Mouse (Mus musculus): ENCODE measurements at regions not wholly inside any gene's neighbourhood (a gene's known extent, or its start where the extent isn't known, plus 50 kb on each side); places are given as distances from the start of the nearest gene placed in this dataset.

DNA sequence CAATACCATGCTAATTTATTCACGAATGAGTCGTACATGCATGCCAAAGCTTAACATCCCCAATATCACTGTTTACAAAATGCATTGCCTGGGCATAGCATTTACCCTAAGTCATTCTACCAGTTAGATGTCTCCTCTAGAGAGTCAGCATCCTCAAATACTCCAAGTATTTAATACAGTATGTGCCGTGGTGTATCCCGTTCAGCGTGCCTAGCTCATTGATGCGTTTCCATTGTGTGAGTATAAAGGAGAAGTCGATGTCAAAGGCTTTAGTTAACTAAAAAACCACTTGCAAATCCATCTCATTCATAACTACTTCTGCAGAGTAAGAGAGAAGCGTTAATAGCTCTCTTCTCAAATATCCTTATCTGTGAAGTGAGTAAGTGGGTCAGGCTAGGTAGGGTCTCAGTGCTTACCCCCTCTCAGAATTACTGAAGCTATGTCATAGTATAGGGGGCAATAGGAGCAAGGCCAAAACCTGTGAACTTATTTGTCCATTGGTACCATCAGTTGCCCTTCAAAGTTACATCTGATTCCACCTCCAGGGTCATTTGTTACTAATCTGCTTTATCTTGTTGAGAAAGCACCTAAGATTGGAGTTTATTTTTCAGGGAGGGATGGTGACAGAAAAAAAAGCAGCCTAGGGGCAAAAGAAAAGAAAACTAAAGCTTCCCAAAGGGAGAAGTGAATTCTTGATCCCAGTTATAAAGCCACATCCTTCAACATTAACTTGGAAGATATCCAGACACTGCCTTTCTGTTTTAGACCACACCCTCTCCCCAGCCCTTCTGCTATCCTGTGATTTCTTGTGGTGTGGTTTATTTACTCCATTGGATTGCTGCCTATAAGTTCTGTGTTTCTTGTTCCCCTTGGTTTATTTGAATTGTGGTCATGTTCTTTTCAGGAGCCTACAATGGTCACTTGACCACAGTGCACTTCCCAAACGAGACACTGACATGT, 427.2 kb upstream of the Ubash3b start:
- DNase-seq: no peak

DNA sequence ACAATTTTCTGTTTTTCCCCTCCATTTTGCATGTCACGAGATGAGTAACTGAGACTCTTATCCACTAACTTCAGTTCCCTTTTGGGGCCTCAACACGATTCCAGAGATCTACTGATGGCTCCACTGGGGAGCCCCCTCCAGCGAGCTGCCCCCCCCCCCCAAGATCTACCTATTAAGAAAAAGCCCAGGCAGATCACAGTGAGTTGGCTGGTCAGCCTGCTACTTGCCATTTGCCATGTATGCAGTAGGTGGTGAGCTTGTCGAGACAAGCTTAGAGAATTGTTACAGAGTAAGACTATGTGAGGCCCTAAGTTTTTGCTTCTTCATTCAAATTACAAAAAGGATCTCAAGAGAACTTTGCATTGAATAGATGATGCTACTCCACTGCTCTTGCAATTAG, 426.3 kb upstream of the Ubash3b start:
- DNase-seq: no peak

DNA sequence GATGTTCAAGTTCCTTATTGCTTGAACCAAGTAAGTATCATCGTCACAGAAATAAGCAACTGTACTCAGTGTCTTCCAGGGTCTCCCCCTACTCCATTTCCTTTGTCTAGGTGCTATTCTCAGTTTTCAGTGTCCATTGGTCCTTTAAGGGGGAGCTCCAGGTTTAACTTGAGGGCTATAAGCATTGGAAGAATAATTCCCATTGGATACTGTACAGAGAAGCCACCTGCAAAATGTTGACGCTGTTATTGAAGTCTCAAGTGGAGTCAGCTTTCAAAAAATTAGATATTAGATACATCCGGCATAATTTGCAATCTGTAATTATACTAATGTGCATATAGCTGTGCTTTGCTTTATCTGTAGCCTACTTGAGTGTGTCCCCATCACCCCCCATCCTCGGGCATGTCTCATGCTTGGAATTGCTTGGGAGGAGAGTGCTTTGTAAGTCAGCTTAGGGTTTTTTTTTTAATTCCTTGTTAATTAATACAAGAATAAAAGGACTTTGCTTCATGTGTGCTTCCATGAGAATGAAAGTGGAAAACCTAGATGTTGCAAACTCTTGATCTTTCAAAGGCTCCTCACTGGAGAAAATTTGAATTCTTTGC, 425.6 kb upstream of the Ubash3b start:
- no peak for DNase-seq

DNA sequence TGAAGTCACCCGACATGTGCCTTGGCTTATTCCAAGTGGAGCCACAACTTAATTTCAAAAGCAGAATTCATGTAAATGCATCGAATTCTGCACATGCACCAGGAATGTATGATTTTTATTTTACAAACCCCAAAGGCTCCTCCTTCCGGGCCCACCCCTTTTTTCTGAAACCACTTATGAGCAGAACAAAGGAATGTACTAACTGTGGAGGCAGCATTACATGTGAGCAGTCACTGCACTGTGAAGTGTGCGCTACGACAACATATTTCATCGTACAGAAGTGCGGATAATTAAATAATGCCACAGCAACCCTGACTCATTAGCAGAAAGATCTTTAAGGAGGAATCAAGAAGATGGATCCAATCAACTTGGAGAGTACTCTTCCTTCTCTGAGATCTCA, 424.8 kb upstream of the Ubash3b start:
- no peak for DNase-seq

DNA sequence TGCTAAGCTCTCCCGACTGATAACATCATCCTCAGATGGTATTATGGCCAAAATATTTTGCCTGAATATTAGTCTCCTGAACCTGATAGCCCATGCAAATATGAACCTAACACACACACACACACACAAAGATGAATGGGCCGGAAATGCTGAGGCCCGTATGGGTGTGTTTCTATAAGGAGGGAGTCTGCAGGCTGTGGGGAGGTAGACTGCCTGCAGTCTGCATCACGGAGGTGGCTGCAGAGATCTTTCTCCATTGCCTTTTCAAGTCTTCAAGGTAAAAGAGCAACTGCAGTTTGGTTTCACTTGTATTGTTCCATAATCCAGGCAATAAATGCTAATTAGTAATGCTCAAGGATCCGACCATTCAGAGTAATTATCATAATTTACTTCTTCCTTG, 424.3 kb upstream of the Ubash3b start:
- no peak for DNase-seq

DNA sequence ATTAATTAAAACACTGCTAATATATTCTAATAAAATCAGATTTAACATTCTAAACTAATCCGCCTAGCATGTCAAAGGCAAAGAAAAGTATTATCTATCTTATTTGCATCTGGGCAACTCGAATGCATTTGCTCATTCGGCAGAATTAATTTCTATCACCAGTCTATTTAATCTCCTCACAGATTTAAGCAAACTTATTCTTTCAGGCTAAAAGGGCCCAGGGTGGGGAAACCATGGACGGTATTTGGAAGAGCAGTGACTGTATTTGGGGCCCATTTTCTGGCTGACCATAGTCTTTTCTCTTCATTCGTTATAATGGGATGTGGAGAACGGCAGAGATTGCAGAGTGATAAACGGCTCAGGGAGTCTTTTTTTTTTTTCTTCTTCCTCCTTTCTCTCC, 423.5 kb upstream of the Ubash3b start:
- no peak for DNase-seq

DNA sequence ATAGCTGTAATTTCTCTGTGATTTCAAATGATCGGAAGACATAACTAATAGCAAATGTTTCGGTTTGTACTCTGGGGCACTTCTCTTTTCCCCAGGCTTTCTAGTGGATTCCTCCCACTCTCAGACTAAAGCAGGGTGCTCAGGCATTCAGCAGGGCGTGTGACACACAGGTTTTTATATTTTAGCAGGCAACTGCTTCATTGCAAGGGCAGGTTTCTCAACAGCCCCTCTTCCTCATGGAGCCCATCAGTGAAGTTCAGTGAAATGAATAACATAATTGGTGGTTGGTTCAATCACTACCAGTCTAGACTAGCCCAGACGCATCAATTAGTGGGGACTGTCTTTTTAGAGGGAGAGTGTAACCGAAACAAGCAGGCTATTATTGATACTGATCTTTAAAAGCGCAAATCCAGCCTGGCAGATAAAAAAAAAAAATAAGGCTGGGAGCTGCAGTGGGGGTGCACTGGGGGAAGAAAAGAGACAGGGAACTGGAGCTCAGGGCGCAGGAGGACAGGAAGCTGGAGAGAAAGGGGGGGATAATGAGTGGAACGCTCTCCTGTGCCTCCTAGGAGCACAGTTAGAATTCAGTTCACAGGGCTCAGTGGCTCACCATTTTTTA, 422.3 kb upstream of the Ubash3b start:
- no peak for DNase-seq

DNA sequence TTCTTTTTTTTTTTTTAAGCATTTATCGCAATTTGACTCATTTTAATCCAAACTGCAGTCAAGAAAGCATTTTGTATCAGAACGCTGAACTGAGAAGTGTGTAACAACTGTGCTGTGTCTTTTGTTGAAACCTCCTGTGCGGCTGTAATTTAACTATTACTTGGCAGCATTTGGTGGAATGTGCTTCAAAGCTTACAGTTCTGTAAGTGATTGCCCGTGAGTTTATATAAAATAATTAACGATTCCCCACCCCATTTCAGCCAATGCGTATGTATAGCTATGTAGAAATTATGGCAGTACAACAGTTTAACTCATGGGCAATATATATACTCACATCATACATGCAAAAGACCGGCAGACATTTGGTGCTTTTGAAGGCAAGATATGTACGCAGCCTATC, 421.8 kb upstream of the Ubash3b start:
- DNase-seq: no peak

DNA sequence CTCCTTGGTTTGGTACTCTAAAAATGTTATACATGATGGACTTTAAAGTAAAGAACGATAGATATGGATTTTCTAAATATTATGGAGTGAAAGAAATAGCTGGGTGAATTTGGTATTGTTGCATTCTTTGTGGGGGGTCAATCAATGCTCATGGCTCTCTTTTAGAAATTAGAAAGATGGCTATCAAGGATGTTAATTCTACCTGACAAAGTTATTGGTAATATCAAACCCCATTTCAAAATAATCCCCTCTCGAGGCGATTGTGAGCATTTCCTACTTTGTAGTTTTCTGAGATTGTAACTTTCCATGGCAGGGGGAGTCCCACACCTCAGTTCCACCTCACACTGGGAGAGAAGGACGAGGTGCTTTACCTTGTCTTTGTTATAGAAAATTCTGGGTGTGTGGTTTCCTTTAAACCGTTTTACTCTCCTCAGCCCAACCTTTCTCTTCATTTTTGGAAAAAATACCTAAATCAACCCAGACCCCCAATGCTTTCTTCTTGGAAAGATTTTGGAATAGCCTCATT, 421.3 kb upstream of the Ubash3b start:
- no peak for DNase-seq

DNA sequence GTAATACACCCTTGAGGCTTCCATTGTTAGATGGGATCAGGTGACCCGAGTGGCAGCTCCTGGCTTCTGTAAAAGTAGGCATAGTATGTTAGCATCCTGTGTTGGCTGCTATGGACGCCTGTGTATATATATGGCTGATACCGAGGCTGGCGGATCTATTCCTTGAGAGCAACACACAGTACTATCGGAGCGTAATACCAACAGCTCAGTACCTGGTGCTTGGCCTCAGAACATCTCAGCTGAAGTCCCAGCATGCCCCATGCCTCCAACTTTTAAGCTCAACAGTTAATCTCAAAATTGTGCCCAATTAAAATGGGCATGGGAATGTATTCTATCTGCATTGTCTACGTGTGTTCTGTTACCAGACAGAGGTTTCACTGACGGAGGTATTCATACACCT, 420.7 kb upstream of the Ubash3b start:
- no peak for DNase-seq

DNA sequence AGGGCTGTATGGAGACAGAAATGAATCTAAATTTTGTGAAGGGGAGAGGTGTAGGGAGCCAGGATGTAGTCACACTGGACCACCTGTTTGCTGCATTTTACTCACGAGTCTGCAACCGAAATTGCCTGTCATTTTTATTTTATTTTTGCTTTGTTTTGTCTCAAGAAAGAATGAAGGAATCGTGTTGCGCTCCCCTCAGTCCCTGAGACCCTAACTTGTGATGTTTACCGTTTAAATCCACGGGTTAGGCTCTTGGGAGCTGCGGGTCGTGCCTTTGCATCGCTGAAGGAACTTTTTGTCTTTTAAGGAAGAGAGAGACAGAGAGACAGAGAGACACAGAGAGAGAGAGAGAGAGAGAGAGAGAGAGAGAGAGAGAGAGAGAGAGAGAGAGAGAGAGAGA, 420.2 kb upstream of the Ubash3b start:
- no peak for DNase-seq

DNA sequence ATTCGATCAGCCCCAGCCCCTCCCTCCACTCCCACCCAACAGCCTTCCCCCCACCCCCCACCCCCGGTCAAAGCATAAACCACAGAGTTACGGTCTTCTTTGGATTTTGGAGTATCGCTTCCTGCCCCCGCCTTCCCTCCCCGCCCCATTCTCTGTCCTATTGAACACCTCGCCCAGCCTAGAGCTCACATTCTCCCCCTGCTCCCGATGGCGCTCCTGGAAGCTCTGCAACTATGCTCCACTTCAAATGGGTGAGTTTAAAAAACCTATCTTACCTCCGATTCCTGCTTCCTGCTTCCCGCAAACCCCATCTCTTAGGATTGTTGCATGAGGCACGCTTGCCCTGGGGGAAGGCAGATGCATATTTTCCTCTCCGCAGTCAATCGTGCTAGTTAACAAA, 419.7 kb upstream of the Ubash3b start:
- DNase-seq: peak; percentile 46

DNA sequence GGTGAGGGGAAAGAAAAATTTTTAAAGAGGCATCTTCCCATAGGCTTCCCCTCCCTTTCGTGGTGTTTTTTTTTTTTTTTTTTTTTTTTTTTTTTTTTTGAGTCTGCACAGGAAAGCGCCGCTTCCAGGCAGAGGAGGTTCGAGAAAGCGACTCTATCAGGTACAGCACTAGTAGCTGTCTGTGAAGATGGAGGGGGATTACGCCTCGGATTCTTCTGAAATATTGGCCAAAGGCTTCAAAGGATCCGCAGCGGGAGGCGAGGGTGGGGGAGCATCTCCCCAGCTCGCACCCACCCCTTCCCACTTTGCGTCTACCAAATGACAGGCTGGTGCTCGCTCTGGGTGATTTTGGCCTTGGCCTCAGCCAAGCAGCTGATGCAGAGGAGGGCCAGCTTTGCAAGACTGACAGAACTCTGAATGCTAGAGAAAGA, 419.1 kb upstream of the Ubash3b start:
- peak; percentile 64 for DNase-seq

DNA sequence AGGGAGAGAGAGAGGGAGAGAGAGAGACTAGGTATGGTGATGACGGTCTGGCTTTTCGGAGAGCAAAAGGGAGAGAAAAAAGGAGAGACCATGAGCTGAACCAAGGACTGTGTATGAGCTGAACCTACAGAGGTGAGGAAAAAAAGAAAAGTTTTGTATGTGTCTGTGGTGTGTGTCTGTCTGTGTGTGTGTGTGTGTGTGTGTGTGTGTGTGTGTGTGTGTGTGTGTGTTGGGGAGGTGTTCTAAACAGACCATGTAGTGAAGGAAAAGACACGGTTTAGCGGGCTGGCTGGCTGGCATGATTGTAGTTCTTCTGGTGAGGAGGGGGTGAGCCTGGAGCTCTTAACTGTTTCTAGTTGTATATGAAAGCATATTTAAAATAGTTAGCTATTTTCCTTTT, 418.6 kb upstream of the Ubash3b start:
- DNase-seq: peak; percentile 25

DNA sequence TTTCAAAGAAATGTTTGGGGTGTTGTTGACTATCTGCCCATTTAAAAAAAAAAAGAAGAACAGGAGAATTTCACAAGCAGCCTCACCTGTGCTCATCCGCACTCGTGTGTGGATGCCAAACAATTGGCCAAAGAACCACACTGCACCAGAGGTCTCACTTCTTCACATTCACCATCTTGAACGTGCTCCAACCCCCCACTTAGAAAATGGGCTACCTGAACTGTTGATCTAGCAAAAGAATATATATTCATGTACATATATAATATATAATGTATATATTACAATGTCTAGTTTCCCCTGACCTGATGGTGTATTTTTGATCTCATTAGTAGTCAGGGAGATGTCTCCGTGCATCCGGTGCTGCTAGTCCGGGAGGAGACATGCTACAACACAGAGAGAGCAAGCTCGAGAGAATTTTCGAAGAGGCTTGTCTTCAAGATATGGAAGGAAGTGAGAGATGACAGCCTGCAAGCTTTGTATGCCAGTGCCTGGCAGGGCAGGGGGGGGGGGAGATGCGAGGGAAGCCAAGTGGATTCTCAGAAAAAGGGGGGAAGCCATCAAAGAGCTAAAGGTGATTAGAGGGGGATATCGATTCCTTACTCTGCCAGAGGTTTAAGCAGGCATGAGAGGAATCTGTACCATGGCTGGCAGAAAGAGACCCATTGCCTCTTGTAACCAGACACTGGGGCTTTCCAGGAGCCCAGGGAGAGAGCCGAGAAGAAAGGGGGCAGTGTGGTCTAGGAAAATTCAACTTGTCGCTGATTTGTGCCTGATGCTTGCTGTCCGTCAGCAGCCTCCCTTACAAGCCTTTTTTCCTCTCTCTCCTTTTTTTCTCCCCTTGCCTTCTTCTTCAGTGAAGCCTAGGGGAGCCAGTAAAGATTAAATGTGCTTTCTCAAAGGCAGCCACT, 417.9 kb upstream of the Ubash3b start:
- DNase-seq: peak; percentile 75

DNA sequence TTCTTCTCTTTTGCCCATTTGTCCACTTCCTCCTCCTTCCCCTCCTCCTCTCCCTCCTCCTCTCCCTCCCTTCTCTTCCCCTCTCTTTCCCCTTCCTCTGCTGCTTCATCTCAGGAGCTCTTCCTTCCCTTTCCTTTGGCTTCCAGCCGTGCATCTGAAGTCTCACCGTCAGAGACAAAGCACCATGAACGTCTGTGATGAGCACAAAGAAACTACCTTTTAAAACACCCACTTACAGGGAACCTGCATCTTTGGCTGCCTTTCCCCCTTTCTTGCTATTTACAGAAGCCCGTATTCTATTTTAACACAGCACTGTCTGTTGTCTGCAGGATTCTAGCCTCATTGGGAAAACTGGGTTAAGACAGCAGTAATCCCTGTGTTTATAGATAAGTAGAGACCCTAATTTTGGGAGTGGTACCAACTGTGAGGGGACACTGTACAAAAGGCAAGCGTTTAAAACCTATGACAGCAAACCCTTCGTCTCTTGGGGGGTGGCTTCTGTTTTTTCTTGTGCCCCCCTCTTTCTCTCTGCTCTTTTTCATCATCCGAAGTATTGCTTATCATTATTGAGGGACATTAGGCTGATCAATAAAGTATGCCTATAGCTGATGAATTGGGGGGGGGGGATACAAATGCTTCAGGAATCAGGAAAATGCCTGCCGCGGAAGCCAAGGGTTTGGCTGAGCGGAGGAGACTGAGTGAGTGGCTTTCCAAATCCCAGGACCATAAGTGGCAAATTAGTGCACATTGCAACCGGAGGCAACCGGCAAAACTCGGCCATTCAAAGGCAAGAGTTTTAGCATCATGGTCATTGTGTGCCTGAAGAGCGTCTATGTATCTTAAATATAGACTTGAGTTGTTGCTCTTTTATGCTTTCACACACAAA, 417.0 kb upstream of the Ubash3b start:
- no peak for DNase-seq

DNA sequence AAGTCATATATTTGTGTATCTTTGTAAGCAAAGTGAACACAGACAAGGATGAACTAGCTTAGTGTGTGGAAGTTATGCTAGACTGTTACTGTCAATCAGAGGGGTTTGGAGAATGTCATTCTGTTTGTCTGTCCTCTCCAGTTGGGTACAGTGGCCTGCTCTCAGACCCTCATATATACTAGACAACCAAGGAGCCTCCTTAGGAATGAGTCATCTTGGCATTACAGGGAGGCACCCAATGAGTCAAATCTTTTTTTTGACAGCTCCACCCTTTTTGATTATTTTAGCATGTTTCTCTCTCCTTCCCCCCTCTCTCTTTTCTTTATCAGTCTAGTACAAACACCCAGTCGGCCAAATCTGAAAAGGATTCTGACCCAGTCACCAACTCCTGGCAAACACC, 416.3 kb upstream of the Ubash3b start:
- DNase-seq: no peak

DNA sequence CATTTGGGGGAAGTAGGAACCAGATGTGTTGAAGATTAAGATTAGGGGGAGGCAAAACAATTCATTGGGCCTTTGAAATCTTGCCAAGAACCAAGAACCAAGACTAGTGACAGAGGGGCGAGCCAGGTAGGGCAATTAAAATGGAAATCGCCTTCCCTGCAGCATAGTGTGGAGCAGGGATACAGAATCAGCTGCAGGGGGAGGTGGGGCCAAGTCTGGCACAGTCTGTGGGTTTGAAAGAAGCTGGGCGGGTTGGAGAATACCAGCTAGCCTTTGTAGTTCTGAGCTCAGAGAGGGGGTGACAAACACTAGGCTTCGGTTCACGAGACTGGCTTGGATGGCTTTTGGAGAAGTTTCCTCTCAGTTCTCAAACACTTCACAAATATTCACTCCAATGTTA, 414.3 kb upstream of the Ubash3b start:
- no peak for DNase-seq

DNA sequence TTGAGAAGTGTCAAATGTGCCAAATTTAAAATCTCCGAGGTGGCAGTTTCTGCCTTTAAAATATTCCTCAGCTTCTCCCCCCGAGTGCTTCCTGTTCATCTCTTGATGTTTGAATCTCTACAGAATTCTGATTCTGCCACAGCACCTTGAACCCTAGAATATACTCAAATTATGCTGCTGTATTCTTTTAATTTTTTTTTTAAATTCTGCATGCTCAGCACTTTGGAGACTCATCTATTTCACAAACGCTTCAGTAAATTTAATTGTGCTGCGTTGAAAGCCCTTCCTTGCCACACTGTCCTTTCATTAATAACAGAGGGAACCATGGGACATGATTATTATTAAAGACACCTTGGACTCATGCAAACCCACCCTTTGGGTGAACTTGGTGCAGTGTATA, 408.8 kb upstream of the Ubash3b start:
- no peak for DNase-seq

DNA sequence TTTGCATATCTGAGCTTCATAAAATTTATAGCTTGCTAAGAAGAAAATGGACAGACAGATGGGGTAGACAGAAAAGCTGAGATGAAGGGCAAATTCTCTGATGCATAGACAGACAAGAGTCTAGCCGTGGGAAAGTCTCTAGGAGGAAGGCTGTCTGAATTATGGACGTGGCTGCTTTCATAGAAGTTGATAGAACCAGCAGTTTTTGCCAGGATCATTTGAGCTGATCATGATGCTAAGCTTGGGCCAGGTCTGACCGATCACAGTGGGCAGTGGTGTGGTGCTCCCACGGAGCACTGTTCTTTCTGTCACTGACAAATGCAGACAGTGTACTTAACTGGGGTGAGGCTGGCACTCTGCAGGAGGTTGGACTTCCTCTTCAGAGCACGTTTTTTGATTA, 405.0 kb upstream of the Ubash3b start:
- no peak for DNase-seq

DNA sequence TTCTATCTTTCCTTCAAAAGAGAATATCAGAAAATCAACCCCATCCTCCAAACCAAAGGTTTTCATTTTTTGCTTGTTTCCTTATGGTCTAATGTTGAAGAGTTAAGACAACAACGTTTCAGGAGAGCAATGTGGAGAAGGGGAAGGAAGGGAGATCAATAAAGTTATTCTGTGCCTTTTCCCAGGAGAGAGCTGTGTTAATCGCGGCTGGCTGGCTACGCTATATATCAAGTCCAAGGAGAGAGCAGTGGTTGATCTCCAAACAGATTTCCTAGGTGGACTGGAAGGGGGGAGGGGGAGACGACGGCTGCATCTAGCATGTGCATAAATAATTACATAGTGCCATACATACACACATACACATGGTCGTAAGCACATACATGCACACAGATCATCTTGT, 404.3 kb upstream of the Ubash3b start:
- no peak for DNase-seq

All from heart, postnatal 4 days (tissue).